Comparison of ENCODE assay signal across 8 mouse cellular contexts in genomic region chr10:115586246-115587231, GRCm38 (mm10). TPM values are rescaled to one million over a fixed set of nuclear protein-coding genes. Genes with fewer than 3 reads are reported as not detected.
A peak's percentile ranks its signal among the peaks of the same experiment; 100 is the strongest.
DNase-seq lines count a peak whose midpoint lies in the region; ATAC-seq and TF ChIP-seq lines count a peak whose summit lies in the region.

No protein-coding gene starts in this region.

- TF ChIP-seq CTCF in MEL (IDR thresholded peaks at IDR 0.05 in 2 of 3, conservative IDR thresholded peaks at IDR 0.05 in 1 of 3; ENCODE audit: control insufficient read depth in 1 of 3, insufficient read depth in 1 of 3, low read depth in 2 of 3, low read length in 3 of 3, poor library complexity in 1 of 3, severe bottlenecking in 1 of 3): no peak

- H3K79me2 ChIP-seq in MEL (ENCODE audit: control insufficient read depth, insufficient read depth, low read length, poor library complexity): no peaks in the 10 kb centered on the region

- no peak for TF ChIP-seq RAD21 in MEL (IDR thresholded peaks at IDR 0.05; ENCODE audit: low read depth, low read length)

- peak overlapping the region; percentile 28; the same call in 1 of the 2 replicates for H3K27ac ChIP-seq in MEL (ENCODE audit: control insufficient read depth, low read depth, low read length)
- no peak overlapping the region for H3K27ac ChIP-seq in hindbrain, embryonic 14.5 days
- H3K27ac ChIP-seq in lung, embryonic 16.5 days (ENCODE audit: low read length): no peak overlapping the region

- no peaks in the 10 kb centered on the region; the same call in 1 of the 2 replicates for H3K4me1 ChIP-seq in erythroblast, embryonic 14.5 days (ENCODE audit: control insufficient read depth)
- peaks cover 0 to 10% of the 10 kb centered on the region in 2 experiments; a peak in 2 of 4 replicates for H3K4me1 ChIP-seq in MEL (ENCODE audit: control insufficient read depth in 1 of 2, insufficient read depth in 2 of 2, low read length in 2 of 2)
- peaks cover 19% of the 10 kb centered on the region for H3K4me1 ChIP-seq in hindbrain, embryonic 14.5 days (replicated peaks; ENCODE audit: control insufficient read depth, insufficient read depth, low read length)
- peaks cover 10% of the 10 kb centered on the region for H3K4me1 ChIP-seq in lung, embryonic 16.5 days (replicated peaks; ENCODE audit: control insufficient read depth, insufficient read depth, low read length)

- under 1% methylated on average over 41 of the region's 41 CpGs for WGBS in hindbrain, embryonic 14.5 days
- WGBS in lung, embryonic 16.5 days: under 1% methylated on average over 41 of the region's 41 CpGs

- H3K4me2 ChIP-seq in hindbrain, embryonic 14.5 days (replicated peaks): peak overlapping the region; percentile 97
- H3K4me2 ChIP-seq in lung, embryonic 16.5 days (ENCODE audit: low read depth, low read length): peak overlapping the region; percentile 98

- no peak overlapping the region for H3K9ac ChIP-seq in MEL (ENCODE audit: control insufficient read depth, low read depth, low read length, poor library complexity, severe bottlenecking)
- peak overlapping the region; percentile 60 for H3K9ac ChIP-seq in hindbrain, embryonic 14.5 days
- no peak overlapping the region; the same call in 1 of the 2 replicates for H3K9ac ChIP-seq in lung, embryonic 16.5 days (ENCODE audit: low read length)

- ATAC-seq in erythroblast, adult 5-6 weeks (replicated peaks; ENCODE audit: low FRiP score, poor library complexity, severe bottlenecking): no peak
- ATAC-seq in common myeloid progenitor, adult 5-6 weeks (replicated peaks; ENCODE audit: low read depth, poor library complexity, severe bottlenecking): peak; percentile 66
- ATAC-seq in hindbrain, embryonic 14.5 days (ENCODE audit: low FRiP score): peak; percentile 77
- peak; percentile 77 for ATAC-seq in lung, embryonic 16.5 days (ENCODE audit: low read depth)

- intact Hi-C loops in left cerebral cortex, postnatal 14 days (cut with DNase I): loop anchor here (10.0 kb wide), 1 partner anchor 112 kb away; no protein-coding TSS in a partner anchor

- TF ChIP-seq EP300 in MEL (IDR thresholded peaks at IDR 0.05; ENCODE audit: low read depth in 1 of 2, low read length in 2 of 2): peak; percentile 79 to 85

- no peaks in the 10 kb centered on the region for H3K36me3 ChIP-seq in erythroblast, embryonic 14.5 days (ENCODE audit: control insufficient read depth)
- H3K36me3 ChIP-seq in MEL (ENCODE audit: control insufficient read depth in 1 of 2, insufficient read depth in 2 of 2, low read length in 2 of 2): peaks cover 0 to 7% of the 10 kb centered on the region in 2 experiments; a peak in 2 of 4 replicates
- no peaks in the 10 kb centered on the region for H3K36me3 ChIP-seq in hindbrain, embryonic 14.5 days (replicated peaks; ENCODE audit: control insufficient read depth, insufficient read depth)
- H3K36me3 ChIP-seq in lung, embryonic 16.5 days (ENCODE audit: control insufficient read depth, insufficient read depth, low read length): no peaks in the 10 kb centered on the region
- H3K36me3 ChIP-seq in splenic B cell, adult 2 months (ENCODE audit: control insufficient read depth, insufficient read depth, low read length, poor library complexity, severe bottlenecking): no peaks in the 10 kb centered on the region

- peaks cover 51% of the 10 kb centered on the region for H3K27me3 ChIP-seq in erythroblast, embryonic 14.5 days (ENCODE audit: control insufficient read depth)
- H3K27me3 ChIP-seq in MEL (ENCODE audit: control insufficient read depth in 1 of 2, insufficient read depth in 2 of 2, low read length in 2 of 2): no peaks in the 10 kb centered on the region; a peak in 1 of 4 replicates
- peaks cover 56% of the 10 kb centered on the region for H3K27me3 ChIP-seq in hindbrain, embryonic 14.5 days (ENCODE audit: control insufficient read depth, insufficient read depth, low read length)
- H3K27me3 ChIP-seq in lung, embryonic 16.5 days (ENCODE audit: control insufficient read depth, insufficient read depth, low read depth, low read length): peaks cover 40% of the 10 kb centered on the region
- no peaks in the 10 kb centered on the region for H3K27me3 ChIP-seq in splenic B cell, adult 2 months (ENCODE audit: control insufficient read depth, insufficient read depth, low read length, poor library complexity, severe bottlenecking)

- peak; percentile 83 for DNase-seq in MEL (ENCODE audit: low read depth, low spot score)
- no peak for DNase-seq in hindbrain, embryonic 14.5 days (ENCODE audit: low spot score)
- peak; percentile 20 for DNase-seq in splenic B cell, adult 2 months (ENCODE audit: low read depth, low spot score)
- no peak for DNase-seq in left cerebral cortex, postnatal 14 days (ENCODE audit: low spot score in 2 of 2)

- no peaks in the 10 kb centered on the region for H3K9me3 ChIP-seq in erythroblast, embryonic 14.5 days (ENCODE audit: control insufficient read depth, low read length)
- H3K9me3 ChIP-seq in MEL (replicated peaks; ENCODE audit: insufficient read depth, low read length): no peaks in the 10 kb centered on the region
- H3K9me3 ChIP-seq in hindbrain, embryonic 14.5 days (ENCODE audit: control insufficient read depth, low read length): no peaks in the 10 kb centered on the region
- H3K9me3 ChIP-seq in lung, embryonic 16.5 days (ENCODE audit: control insufficient read depth, low read length): no peaks in the 10 kb centered on the region

- peak overlapping the region; percentile 46 for H3K4me3 ChIP-seq in erythroblast, embryonic 14.5 days (replicated peaks)
- 0 out of 4 replicates have a peak overlapping the region, but pooled peaks of 1 of the 2 experiments have one; percentile 1 for H3K4me3 ChIP-seq in MEL (ENCODE audit: control insufficient read depth in 1 of 2, insufficient read depth in 1 of 2, low read depth in 2 of 2, low read length in 2 of 2)
- H3K4me3 ChIP-seq in hindbrain, embryonic 14.5 days (replicated peaks; ENCODE audit: low read length): peak overlapping the region; percentile 67
- H3K4me3 ChIP-seq in lung, embryonic 16.5 days (ENCODE audit: low read length): peak overlapping the region; percentile 57

- TF ChIP-seq POLR2A in MEL (IDR thresholded peaks at IDR 0.05; ENCODE audit: control insufficient read depth in 1 of 2, insufficient read depth in 1 of 2, low read depth in 1 of 2, low read length in 2 of 2, poor library complexity in 1 of 2): no peak

TF ChIP-seq in MEL, 35 proteins besides CTCF, POLR2A, EP300 and RAD21 (continues in another document):
- TF ChIP-seq HCFC1 (IDR thresholded peaks at IDR 0.05; ENCODE audit: low read depth, low read length): no peak
- TF ChIP-seq MYB (IDR thresholded peaks at IDR 0.05; ENCODE audit: low read depth, low read length): peak; percentile 38; the same call in 1 of the 2 replicates
- TF ChIP-seq RCOR1 (IDR thresholded peaks at IDR 0.05; ENCODE audit: low read depth, low read length): peak; percentile 98
- TF ChIP-seq MAX (IDR thresholded peaks at IDR 0.05; ENCODE audit: low read length): no peak
- TF ChIP-seq NELFE (IDR thresholded peaks at IDR 0.05; ENCODE audit: low read depth, low read length): no peak
- no peak for TF ChIP-seq ZKSCAN1 (IDR thresholded peaks at IDR 0.05; ENCODE audit: low read depth, low read length)
- TF ChIP-seq BHLHE40 (IDR thresholded peaks at IDR 0.05; ENCODE audit: borderline replicate concordance, low read depth, low read length): peak; percentile 59; the same call in 1 of the 2 replicates
- peak; percentile 66 for TF ChIP-seq TCF12 (IDR thresholded peaks at IDR 0.05; ENCODE audit: low read depth, low read length)
- no peak for TF ChIP-seq NRF1 (IDR thresholded peaks at IDR 0.05; ENCODE audit: insufficient read depth, low read depth, low read length, poor library complexity, severe bottlenecking)
- TF ChIP-seq MAZ (IDR thresholded peaks at IDR 0.05; ENCODE audit: low read depth, low read length): peak; percentile 81
- no peak for TF ChIP-seq SIN3A (IDR thresholded peaks at IDR 0.05; ENCODE audit: low read length)
- TF ChIP-seq ZMIZ1 (IDR thresholded peaks at IDR 0.05; ENCODE audit: low read depth, low read length): no peak
- TF ChIP-seq GABPA (IDR thresholded peaks at IDR 0.05; ENCODE audit: low read depth, low read length): no peak
- no peak for TF ChIP-seq ELF1 (IDR thresholded peaks at IDR 0.05; ENCODE audit: low read depth, low read length)
- TF ChIP-seq UBTF (IDR thresholded peaks at IDR 0.05; ENCODE audit: borderline replicate concordance, insufficient read depth, low read depth, low read length): no peak
- TF ChIP-seq ZNF384 (IDR thresholded peaks at IDR 0.05; ENCODE audit: low read depth, low read length): peak; percentile 95
- TF ChIP-seq ETS1 (IDR thresholded peaks at IDR 0.05; ENCODE audit: low read depth, low read length): peak; percentile 73
- peak; percentile 96 for TF ChIP-seq TAL1 (IDR thresholded peaks at IDR 0.05; ENCODE audit: low read length)
- no peak for TF ChIP-seq SMC3 (IDR thresholded peaks at IDR 0.05; ENCODE audit: low read depth, low read length)
- TF ChIP-seq GATA1 (IDR thresholded peaks at IDR 0.05; ENCODE audit: low read depth, low read length): peak; percentile 81

RNA-seq across cellular contexts. Expression of gene Lgr5, which starts 1.0 kb away (rescaled TPM):
- polyA plus RNA-seq in erythroblast, embryonic 14.5 days (2012): not detected in 2 replicates
- total RNA-seq in erythroblast, adult 5-6 weeks (2015; ENCODE audit: low replicate concordance): not detected in 2 replicates
- total RNA-seq in erythroblast, adult 5-6 weeks (2017; ENCODE audit: low replicate concordance): not detected in 2 replicates
- not detected in 2 replicates for total RNA-seq in MEL (2012; rRNA removed)
- not detected for polyA plus RNA-seq in MEL (2012; ENCODE audit: insufficient read depth in 1 of 2, insufficient read length in 2 of 2, low read depth in 1 of 2, low replicate concordance in 2 of 2, missing spikeins in 1 of 2)
- 0.05 and 0.78 TPM in 2 replicates for total RNA-seq in common myeloid progenitor, adult 5-6 weeks (2017)
- 2.5 and 2.7 TPM in 2 replicates for polyA plus RNA-seq in hindbrain, embryonic 14.5 days (2014; fragmentation: Nextera tagmentation; extraction: Ambion mirVana)
- 2.3 and 2.4 TPM in 2 replicates for polyA plus RNA-seq in lung, embryonic 16.5 days (2015; fragmentation: Nextera tagmentation; extraction: Ambion mirVana)
- total RNA-seq in left cerebral cortex, postnatal 14 days (2021): 1 to 10 TPM; 2.8 to 3.6 TPM

RNA-seq across cellular contexts. Expression of gene A930009A15Rik, which starts 16.8 kb away (rescaled TPM):
- polyA plus RNA-seq in erythroblast, embryonic 14.5 days (2012): not detected in 2 replicates
- total RNA-seq in erythroblast, adult 5-6 weeks (2015; ENCODE audit: low replicate concordance): not detected in 2 replicates
- not detected in 2 replicates for total RNA-seq in erythroblast, adult 5-6 weeks (2017; ENCODE audit: low replicate concordance)
- total RNA-seq in MEL (2012; rRNA removed): 0.15 TPM in 1 of 2 replicates, not detected in the other
- polyA plus RNA-seq in MEL (2012; ENCODE audit: insufficient read depth in 1 of 2, insufficient read length in 2 of 2, low read depth in 1 of 2, low replicate concordance in 2 of 2, missing spikeins in 1 of 2): not detected
- total RNA-seq in common myeloid progenitor, adult 5-6 weeks (2017): not detected in 2 replicates
- polyA plus RNA-seq in hindbrain, embryonic 14.5 days (2014; fragmentation: Nextera tagmentation; extraction: Ambion mirVana): 0.39 and 0.42 TPM in 2 replicates
- polyA plus RNA-seq in lung, embryonic 16.5 days (2015; fragmentation: Nextera tagmentation; extraction: Ambion mirVana): not detected in 2 replicates
- total RNA-seq in left cerebral cortex, postnatal 14 days (2021): under 1 TPM; 0.57 to 0.72 TPM

Comparison
In these comparisons a context has a peak if more than half of its experiments do, and no peak if none do; other contexts are left out.
1. DNase-seq: peak in MEL (single experiment) and splenic B cell, adult 2 months (single experiment); none in hindbrain, embryonic 14.5 days (single experiment) and left cerebral cortex, postnatal 14 days (0 of 2).